Mouse (Mus musculus) limb, embryonic 11.5 days (tissue): ENCODE results near the gene Zbtb7b. TPM values are rescaled to one million over a fixed set of nuclear protein-coding genes. Genes with fewer than 3 reads are reported as not detected.

Experiments
- ATAC-seq: fragments of 200-750 bp; cut with Nextera tagmentation; 2 replicates; pipeline ENCODE4 v1.8.0; 2017; ENCODE audit warnings: low read depth; ENCODE audit not compliant: insufficient number of reproducible peaks, low FRiP score, low TSS enrichment
- DNase-seq: peaks from one replicate; pipeline ENCODE4 v3.0.0-alpha.2; 2015; ENCODE audit warnings: low spot score
- H3K27ac ChIP-seq: fragments of 300-500 bp; sonication (generic); replicated peaks from 2 replicates; pipeline ENCODE4 v1.5.1; 2014; ENCODE audit warnings: low read depth, mild to moderate bottlenecking, low read length
- H3K27me3 ChIP-seq: fragments of 300-500 bp; sonication (generic); 2 replicates; pipeline ENCODE4 v1.6.1; 2014; ENCODE audit warnings: mild to moderate bottlenecking, low read length, mixed read lengths; ENCODE audit not compliant: control insufficient read depth, insufficient read depth
- H3K36me3 ChIP-seq: fragments of 300-500 bp; sonication (generic); 2 replicates; pipeline ENCODE4 v1.6.1; 2014; ENCODE audit warnings: mild to moderate bottlenecking, low read length, moderate library complexity, mixed read lengths; ENCODE audit not compliant: control insufficient read depth, insufficient read depth
- H3K4me1 ChIP-seq: fragments of 300-500 bp; sonication (generic); 2 replicates; pipeline ENCODE4 v1.6.1; 2014; ENCODE audit warnings: low read length, mixed read lengths; ENCODE audit not compliant: control insufficient read depth, insufficient read depth
- H3K4me2 ChIP-seq: fragments of 300-500 bp; sonication (generic); 2 replicates; pipeline ENCODE4 v1.6.1; 2014; ENCODE audit warnings: low read depth, mild to moderate bottlenecking, moderate library complexity; ENCODE audit not compliant: severe bottlenecking
- H3K4me3 ChIP-seq: fragments of 300-500 bp; sonication (generic); 2 replicates; pipeline ENCODE4 v1.5.1; 2014; ENCODE audit warnings: low read depth, low read length
- H3K9ac ChIP-seq: fragments of 300-500 bp; sonication (generic); 2 replicates; pipeline ENCODE4 v1.6.1; 2014; ENCODE audit warnings: mild to moderate bottlenecking, low read length
- H3K9me3 ChIP-seq: fragments of 300-500 bp; sonication (generic); 2 replicates; pipeline ENCODE4 v1.6.1; 2016; ENCODE audit warnings: low read length; ENCODE audit not compliant: control insufficient read depth
- WGBS: fragments of 180-500 bp; shearing (Covaris S2); extraction: QIAGEN DNeasy Blood & Tissue Kit; methylation state at CpG from one replicate; pipeline ENCODE4 v1.1.7; 2014; 5-methylcytosine and 5-hydroxymethylcytosine counted together
- polyA plus RNA-seq: library from polyadenylated mRNA; unstranded; fragments of >200 nt; fragmentation: Nextera tagmentation; extraction: Ambion mirVana; gene quantifications from 2 replicates; pipeline ENCODE4 v1.2.1, GENCODE M21; 2014

Gene Zbtb7b
- polyA plus RNA-seq, 1 experiment from 2014 or later = 0.41 TPM

DNA sequence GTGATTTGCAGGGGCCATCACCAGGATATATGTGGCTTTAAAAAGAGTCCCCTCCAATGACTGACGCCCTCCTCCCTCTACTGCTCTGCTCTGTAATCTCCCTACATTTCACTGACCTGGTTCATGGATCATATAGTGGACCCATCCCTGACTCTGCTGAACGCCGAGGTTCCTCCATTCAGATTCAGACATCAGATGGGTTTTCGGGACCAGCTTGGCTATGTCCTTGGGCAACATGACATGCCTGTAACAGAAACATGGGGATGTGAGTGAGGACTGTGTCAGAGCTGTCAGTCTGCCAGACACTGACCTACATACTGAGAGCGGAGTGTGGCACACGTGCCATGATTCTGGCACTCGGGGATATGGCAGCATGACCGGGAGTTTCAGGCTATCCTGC lies 21.6 kb upstream of the Zbtb7b start:
- 96% methylated on average over 8 of the region's 8 CpGs for WGBS
- no peak for ATAC-seq
- Histone ChIP-seq H3K9me3 (no peaks in the 10 kb centered on the region), H3K4me2 (no peak overlapping the region), H3K36me3 (peaks cover 20% of the 10 kb centered on the region), H3K27ac (no peak overlapping the region), H3K4me3 (no peak overlapping the region; the same call in 1 of the 2 replicates), H3K4me1 (peaks cover 20% of the 10 kb centered on the region), H3K9ac (no peak overlapping the region), H3K27me3 (no peaks in the 10 kb centered on the region)
- DNase-seq = no peak

DNA sequence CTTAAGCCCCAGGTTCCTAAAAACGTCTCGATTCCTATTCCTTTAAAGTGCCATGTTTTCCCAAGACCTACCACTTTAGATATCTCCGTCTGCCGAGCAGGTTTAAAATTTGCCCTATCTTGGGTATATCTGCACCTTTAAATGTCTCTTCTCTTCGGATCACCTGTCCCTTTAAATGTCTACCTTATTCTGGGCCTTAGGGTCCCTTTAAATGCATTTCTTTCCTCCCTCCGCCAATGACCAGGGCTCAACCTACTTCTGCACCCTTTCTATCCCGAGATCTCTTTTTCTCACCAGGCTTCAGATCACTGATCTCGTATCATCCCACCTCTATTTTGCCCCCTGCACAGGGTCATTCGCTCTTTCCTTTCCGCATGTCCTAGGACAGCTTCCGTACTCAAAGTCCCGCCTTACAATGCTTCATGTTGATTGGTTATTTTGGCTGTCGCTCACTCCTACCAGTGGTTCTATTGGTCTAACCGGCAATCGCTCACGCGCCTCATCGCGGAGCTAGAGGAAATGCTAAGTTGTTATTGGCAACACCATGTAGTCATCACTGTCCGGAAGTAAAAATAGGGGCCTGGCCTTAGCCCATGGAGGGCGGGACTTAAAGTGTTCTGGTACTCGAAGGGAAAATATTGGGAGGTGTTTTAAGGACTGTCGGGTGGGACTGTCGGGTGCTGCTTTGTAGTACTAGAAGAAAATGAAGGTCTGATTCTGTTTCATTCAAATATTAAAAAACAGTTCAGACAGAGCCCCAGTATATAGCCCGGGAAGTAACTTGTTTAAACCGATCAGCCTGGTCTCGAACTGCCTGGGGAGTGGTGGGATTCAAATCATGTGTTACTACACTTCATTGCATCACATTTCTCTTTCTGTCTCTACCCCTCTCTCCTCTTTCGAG lies 17.2 kb upstream of the Zbtb7b start, which contains the start of gene Flad1:
Gene Flad1 (minus strand): TSS at position 381 of the 904 bp plus-strand sequence.
- 6% methylated on average over 28 of the region's 28 CpGs for WGBS
- DNase-seq (peak; percentile 99), ATAC-seq (peak; percentile 96)
- Histone ChIP-seq H3K4me1 (peaks cover 11% of the 10 kb centered on the region), H3K36me3 (peaks cover 20% of the 10 kb centered on the region), H3K4me2 (peak within 1 kb of the TSS; percentile 57), H3K9me3 (no peaks in the 10 kb centered on the region), H3K27me3 (no peaks in the 10 kb centered on the region), H3K9ac (peak within 1 kb of the TSS; percentile 53), H3K27ac (no peak within 1 kb of the TSS), H3K4me3 (peak within 1 kb of the TSS; percentile 46)

GRCm38 (mm10) chr3:89410864-89411263 lies 16.3 kb upstream of the Zbtb7b start:
- Histone ChIP-seq H3K4me3 (peak overlapping the region; percentile 46), H3K27me3 (no peaks in the 10 kb centered on the region), H3K4me2 (peak overlapping the region; percentile 57), H3K9me3 (no peaks in the 10 kb centered on the region), H3K9ac (peak overlapping the region; percentile 47), H3K27ac (no peak overlapping the region), H3K4me1 (peaks cover 5% of the 10 kb centered on the region; the same call in 1 of the 2 replicates), H3K36me3 (peaks cover 13% of the 10 kb centered on the region)
- DNase-seq = no peak
- ATAC-seq = no peak
- WGBS = 79% methylated on average over 10 of the region's 10 CpGs

- no peak for ATAC-seq
- Histone ChIP-seq H3K4me2 (no peak overlapping the region), H3K36me3 (peaks cover 5% of the 10 kb centered on the region), H3K9ac (no peak overlapping the region), H3K27me3 (no peaks in the 10 kb centered on the region), H3K4me1 (peaks cover 5% of the 10 kb centered on the region; the same call in 1 of the 2 replicates), H3K9me3 (no peaks in the 10 kb centered on the region), H3K4me3 (no peak overlapping the region), H3K27ac (no peak overlapping the region)
- 88% methylated on average over 3 of the region's 3 CpGs for WGBS
- no peak for DNase-seq
These were observed 15.1 kb upstream of the Zbtb7b start for GRCm38 (mm10) chr3:89409701-89410100.

- H3K4me3 ChIP-seq = no peak overlapping the region
These were observed 13.9 kb upstream of the Zbtb7b start for GRCm38 (mm10) chr3:89408448-89408847.

DNA sequence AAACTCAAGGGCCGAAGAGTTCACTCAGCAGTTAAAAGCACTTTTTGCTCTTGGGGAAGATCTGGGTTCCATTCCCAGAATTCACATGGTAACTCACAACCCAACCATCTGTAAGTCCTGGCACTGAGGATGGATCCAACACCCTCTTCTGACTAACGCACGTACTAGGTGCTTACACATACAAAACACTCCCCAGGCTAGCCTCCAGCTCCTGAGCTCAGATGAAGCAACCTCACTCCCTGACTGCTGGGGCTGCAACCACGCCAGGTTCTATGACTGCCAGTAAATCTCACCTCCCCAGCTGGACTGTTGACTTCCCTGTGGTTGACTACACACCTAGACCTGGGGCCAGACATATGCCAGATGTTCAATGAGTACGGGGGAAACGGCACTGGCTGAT lies 12.3 kb upstream of the Zbtb7b start:
- Histone ChIP-seq H3K27me3 (no peaks in the 10 kb centered on the region), H3K27ac (no peak overlapping the region), H3K9ac (no peak overlapping the region), H3K4me3 (no peak overlapping the region), H3K9me3 (no peaks in the 10 kb centered on the region), H3K4me1 (peaks cover 5% of the 10 kb centered on the region; the same call in 1 of the 2 replicates), H3K36me3 (peaks cover 1% of the 10 kb centered on the region), H3K4me2 (no peak overlapping the region)
- no peak for ATAC-seq
- DNase-seq = no peak
- 87% methylated on average over 6 of the region's 6 CpGs for WGBS

More at GRCm38 (mm10) chr3:89408448-89408847, 13.9 kb upstream of the Zbtb7b start:
- no peaks in the 10 kb centered on the region for H3K27me3 ChIP-seq
- ATAC-seq = no peak
- H3K4me2 ChIP-seq = no peak overlapping the region
- H3K36me3 ChIP-seq = no peaks in the 10 kb centered on the region; the same call in 1 of the 2 replicates
- peaks cover 5% of the 10 kb centered on the region; the same call in 1 of the 2 replicates for H3K4me1 ChIP-seq
- no peak overlapping the region for H3K9ac ChIP-seq
- 59% methylated on average over 16 of the region's 16 CpGs for WGBS
- no peak overlapping the region for H3K27ac ChIP-seq
- DNase-seq = no peak
- H3K9me3 ChIP-seq = no peaks in the 10 kb centered on the region

DNA sequence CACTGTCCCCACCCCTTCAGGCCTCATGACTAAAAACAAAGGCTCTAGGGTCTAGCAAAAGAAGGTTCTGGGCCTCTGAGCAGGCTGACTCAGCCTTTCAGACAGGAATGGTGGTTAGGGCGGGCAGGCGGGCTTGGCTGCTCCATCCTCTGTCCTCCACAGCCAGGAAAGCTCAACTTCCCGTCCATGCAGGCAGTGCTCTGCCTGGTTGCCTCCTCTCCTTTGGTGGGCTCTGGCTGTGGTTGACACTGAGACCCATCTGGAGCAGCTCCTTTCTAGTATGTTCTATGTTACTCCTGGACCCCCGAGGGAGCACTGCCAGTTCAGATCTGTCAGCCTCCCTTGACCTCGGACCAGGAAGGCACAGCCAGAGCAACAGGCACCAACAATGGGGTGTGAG lies 8.1 kb upstream of the Zbtb7b start, which contains the start of gene Lenep:
Gene Lenep (minus strand): TSS at position 101 of the 400 bp plus-strand sequence.
- Histone ChIP-seq H3K27ac (no peak within 1 kb of the TSS), H3K4me2 (no peak within 1 kb of the TSS), H3K4me1 (no peaks in the 10 kb centered on the region), H3K4me3 (no peak within 1 kb of the TSS), H3K36me3 (peaks cover 2% of the 10 kb centered on the region), H3K9ac (no peak within 1 kb of the TSS), H3K27me3 (no peaks in the 10 kb centered on the region), H3K9me3 (no peaks in the 10 kb centered on the region)
- whole genome bisulfite sequencing = 82% methylated on average over 5 of the region's 5 CpGs
- ATAC-seq (no peak), DNase-seq (no peak)

DNA sequence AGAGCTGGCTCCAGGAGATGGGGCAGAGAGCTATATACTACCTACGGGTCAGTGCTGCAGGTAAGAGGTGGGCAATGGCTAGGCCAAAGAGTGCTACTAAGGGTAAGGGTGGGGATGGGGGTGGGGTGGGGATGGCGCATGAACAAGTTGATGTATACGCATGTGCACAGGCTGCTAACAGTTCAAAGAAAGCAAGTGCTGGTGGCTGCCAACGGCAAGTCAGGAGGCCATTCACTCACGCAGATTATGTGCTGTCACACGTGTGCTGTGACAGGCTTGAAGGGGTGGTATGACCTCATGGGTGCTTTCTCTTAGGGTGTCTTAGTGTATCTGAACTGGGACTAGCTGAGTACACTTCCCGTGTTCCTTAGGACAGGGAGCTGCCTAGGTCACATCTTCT lies 6.8 kb upstream of the Zbtb7b start:
- DNase-seq (no peak), ATAC-seq (no peak)
- H3K36me3 ChIP-seq = peaks cover 2% of the 10 kb centered on the region
- no peak overlapping the region for H3K4me3 ChIP-seq
- H3K9ac ChIP-seq = no peak overlapping the region
- H3K4me2 ChIP-seq = no peak overlapping the region
- no peak overlapping the region for H3K27ac ChIP-seq
- 87% methylated on average over 7 of the region's 7 CpGs for WGBS
- 0 out of 2 replicates have a peak, but pooled peaks cover 2% of the 10 kb centered on the region for H3K4me1 ChIP-seq
- no peaks in the 10 kb centered on the region for H3K27me3 ChIP-seq
- H3K9me3 ChIP-seq = no peaks in the 10 kb centered on the region
